Mouse (Mus musculus): ENCODE measurements around the gene Pcgf2.

The Pcgf2 gene

DNA sequence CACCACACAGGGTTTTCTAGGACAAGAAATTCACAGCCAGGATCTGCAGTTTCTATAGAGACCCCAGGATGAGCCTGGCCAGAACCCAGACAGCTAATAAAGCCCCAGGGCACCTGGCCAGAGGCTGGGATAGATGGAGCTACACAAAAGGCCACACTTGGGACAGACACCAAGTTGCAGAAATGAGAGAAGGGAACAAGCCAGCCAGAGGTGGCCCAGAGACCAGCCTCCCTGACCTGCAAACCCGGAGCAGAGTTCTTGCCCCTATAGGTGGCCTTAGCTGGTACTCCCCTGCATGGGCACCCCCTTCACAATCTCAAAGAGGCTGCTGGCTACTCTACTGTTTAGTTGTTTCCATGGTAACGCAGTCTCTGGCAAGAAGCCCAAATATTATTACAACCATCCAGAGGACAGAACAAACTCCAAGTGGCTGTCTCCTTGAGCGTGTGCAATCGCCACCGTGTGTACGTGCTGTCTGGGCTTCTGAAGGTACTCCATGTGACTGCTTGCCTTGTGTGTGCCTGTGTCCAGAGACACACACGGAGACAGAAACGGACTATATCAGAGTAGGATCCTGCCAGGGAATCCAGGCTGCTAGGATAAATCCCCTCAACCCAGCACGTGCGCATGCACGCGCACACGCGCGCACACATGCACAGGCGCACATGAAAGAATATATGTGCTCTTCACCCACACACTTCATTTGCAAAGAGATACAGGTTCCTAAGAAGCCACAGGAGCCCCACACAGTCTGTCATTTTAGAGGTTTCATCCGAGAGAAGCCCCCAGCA is 5.2 kb downstream of the Pcgf2 start:
- no peak for DNase-seq

DNA sequence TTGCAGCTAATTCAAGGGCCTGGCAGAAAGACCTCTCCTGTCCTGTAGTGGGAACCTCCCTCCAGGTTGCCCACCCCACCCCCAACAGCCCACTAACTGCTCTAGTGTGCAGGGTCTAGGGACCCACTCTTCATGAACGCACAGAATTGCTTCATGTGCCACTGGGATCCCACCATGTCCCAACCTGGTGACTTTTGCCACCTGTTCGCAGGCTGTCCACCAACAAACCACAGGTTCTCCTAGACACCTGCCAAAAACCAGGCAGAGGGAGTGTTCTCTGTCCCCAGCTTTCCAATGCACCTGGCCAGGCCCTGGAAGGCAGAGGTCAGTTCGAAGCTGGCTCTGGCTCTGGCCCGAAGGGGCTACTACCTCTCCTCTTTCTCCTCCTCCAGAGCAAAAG is 5.9 kb downstream of the Pcgf2 start:
- DNase-seq, result no peak

DNA sequence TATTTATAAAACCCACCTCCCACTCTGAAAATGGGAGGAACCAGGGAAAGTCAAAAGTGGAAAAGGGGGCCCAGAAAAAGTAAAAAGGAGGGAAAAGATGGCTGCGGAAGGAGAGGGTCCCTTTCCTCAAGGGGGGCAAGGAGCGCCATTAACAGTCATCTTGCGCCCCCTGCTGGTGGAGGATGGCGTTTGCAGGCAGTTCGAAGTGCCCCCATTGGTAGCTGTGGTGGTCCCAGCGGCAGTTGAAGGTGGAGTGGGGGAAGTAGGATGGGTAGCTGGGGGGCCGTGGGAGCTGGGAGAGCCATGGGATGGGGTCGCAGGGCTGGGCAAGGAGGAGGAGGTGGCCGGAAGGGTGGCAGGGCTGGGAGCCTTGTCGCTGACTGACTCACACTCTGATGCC is 10.4 kb downstream of the Pcgf2 start:
- DNase-seq, result no peak

GRCm38 (mm10) chr11:97687061-97687460 is 13.2 kb downstream of the Pcgf2 start:
- DNase-seq, result no peak

- no peak for DNase-seq
Measured at GRCm38 (mm10) chr11:97686322-97686908, 13.9 kb downstream of the Pcgf2 start.

GRCm38 (mm10) chr11:97685613-97686321 is 14.5 kb downstream of the Pcgf2 start, which contains the start of gene Cisd3:
Gene Cisd3, plus strand, starts transcription at chr11:97685826.
- peak; percentile 90 for DNase-seq

DNA sequence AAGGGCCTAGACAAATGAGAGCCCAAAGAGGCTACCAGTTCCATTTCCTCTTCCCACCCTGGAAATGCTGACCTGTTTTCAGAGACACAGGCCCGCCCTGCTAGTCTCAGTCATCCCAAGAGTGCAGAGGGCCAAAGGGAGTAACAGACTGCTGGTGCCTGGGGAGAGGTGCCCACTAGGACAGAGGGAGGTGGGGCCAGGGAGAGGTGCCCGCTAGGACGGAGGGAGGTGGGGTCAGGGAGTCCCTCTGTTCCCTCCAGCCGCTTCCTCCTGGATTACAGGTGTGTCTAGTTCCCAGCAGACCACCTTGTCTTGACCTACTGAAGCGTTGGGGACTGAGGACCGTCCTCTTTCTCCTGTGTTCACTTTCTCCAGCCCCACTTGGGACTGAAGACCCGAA is 15.5 kb downstream of the Pcgf2 start:
- DNase-seq, result no peak

GRCm38 (mm10) chr11:97684063-97684680 is 16.1 kb downstream of the Pcgf2 start:
- DNase-seq, result peak; percentile 25

- no peak for DNase-seq
Measured at GRCm38 (mm10) chr11:97682504-97683055, 17.7 kb downstream of the Pcgf2 start.

GRCm38 (mm10) chr11:97680430-97680829 is 19.9 kb downstream of the Pcgf2 start:
- DNase-seq, result no peak

- no peak for DNase-seq
Measured at GRCm38 (mm10) chr11:97678301-97678700, 22.0 kb downstream of the Pcgf2 start.

DNA sequence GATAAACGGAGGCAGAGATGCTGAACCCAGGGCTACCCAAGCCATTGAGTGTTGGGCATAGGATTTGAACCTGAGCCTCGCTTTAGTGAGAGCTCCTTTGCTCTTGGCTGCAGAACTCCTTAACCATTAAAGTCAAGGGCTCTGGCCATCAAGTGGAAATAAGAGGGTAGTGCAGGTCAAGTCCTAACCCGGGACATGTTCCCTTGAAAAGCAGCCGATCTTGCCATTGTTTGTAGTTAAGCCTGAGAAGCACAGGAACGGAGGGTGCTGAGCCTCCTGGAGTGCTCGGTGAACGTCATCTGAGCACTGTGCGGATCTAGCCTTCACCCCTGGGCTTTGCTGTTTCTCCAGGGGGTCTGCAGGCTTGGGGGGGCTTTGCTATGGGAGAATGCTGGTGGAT is 22.5 kb downstream of the Pcgf2 start:
- no peak for DNase-seq

DNA sequence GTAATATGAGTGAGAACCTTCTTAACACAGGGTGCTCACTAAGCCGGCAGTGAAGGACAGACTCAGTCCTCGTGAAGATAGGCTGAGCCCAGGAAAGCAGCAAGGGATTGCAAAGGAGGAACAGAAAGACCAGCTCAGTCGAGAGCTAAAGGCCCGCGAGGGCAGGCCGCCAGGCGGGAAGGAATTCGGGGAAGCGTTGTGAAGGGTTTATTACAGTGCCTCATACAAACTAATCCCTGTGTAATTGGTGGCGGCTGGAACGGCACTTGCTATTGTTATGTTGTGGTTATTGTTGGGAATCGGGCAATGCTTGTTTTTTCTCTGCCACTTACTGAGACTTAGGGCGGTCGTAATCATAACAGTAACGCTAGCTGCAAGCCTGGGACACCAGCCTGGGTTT is 22.9 kb downstream of the Pcgf2 start:
- DNase-seq, result no peak

DNA sequence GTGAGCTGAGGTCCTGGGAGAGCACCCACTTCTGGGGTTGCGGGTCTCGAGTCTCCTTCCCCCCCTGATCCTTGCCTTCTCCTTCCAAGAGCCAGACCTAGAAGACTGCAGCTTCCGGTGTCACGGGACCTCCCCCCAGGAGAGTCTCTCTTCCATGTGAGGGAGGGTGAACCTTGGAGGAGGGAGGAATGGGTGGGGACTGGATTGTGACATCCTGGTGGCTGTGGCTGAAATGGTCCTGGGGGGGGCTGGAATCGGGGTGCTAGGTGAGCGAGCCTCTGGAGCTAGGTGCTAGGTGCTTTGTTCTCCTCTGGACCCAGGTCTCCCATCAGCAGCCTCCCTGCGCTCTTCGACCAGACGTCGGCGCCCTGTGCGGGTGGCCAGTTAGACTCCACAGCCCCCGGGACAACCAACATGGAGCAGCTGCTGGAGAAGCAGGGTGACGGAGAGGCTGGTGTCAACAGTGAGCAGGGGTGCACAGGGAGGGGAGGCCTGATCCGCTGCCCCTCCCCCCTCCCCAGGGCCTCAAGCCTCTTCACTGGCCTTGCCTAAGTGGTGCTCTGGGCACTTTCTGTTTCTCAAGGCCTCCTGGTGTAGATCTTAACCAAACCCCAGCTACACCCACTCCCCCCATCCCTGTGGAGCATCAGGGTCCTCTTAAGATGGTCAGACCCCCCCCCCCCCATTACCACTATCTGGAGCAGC is 24.1 kb downstream of the Pcgf2 start:
- no peak for DNase-seq

GRCm38 (mm10) chr11:97673148-97673547 is 27.1 kb downstream of the Pcgf2 start:
- no peak for DNase-seq

- DNase-seq, result no peak
Measured at GRCm38 (mm10) chr11:97671177-97671527, 29.1 kb downstream of the Pcgf2 start.

- no peak for DNase-seq
Measured at GRCm38 (mm10) chr11:97670234-97671176, 29.8 kb downstream of the Pcgf2 start.

GRCm38 (mm10) chr11:97669829-97670228 is 30.5 kb downstream of the Pcgf2 start:
- DNase-seq, result no peak

- DNase-seq, result no peak
Measured at GRCm38 (mm10) chr11:97669268-97669667, 31.0 kb downstream of the Pcgf2 start.

DNA sequence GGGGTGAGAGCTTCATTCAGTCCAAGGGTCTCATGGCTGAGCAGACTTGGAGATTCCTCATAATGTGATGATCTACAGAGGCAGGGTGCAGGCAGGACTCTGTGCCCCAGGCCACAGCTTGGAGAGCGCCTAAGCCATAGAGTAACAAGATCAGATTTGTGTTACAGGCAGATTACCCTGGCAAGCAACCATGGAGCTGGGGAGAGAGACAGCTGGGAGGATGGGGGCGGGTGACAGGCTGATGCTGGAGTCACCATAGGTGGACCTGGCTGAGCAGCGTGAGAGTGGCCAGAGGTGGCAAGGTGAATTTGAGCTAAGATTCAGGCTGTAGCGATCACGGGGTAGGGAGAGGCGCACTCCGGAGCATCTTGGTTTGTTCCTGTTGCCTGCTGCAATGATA is 32.1 kb downstream of the Pcgf2 start:
- DNase-seq, result no peak

DNA sequence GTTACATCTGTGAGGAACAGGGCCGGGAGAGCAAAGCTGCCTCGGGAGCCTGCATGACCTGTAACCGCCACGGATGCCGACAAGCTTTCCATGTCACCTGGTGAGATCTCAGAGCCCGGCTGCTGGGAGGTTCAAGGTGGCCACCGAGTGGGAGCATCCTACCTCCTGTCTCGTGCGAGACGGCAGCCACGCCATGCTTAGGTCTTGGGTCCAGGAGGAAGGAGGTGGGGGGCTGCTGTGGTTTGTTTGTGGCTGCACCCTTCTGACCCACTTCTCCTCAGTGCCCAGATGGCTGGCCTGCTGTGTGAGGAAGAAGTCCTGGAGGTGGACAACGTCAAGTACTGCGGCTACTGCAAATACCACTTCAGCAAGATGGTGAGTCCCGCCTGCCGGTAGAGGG is 33.5 kb downstream of the Pcgf2 start:
- no peak for DNase-seq

Data from cerebellum, adult 8-10 months (tissue).